Mouse (Mus musculus) lung, adult 2 months (tissue): ENCODE measurements around the gene Fcgr1.

ENCODE experiments used
- CTCF ChIP-seq: fragments of 200-500 bp; IDR thresholded peaks from 2 replicates; pipeline ENCODE4 v1.5.1; 2011; ENCODE audit warnings: mild to moderate bottlenecking, low read length, control low read depth; ENCODE audit not compliant: insufficient read depth
- POLR2A ChIP-seq: fragments of 200-500 bp; IDR thresholded peaks from 2 replicates; pipeline ENCODE4 v1.6.1; 2011; ENCODE audit warnings: low read depth, mild to moderate bottlenecking, control low read depth, low read length, borderline replicate concordance; ENCODE audit errors: extremely low read depth

GRCm38 (mm10) chr3:96243921-96244572 lies 49.7 kb downstream of the Fcgr1 start:
- TF ChIP-seq CTCF (no peak), POLR2A (no peak)
